Mouse (Mus musculus) G1E-ER4 (cell line): ENCODE results near the gene Sptssb. TPM values are rescaled to one million over a fixed set of nuclear protein-coding genes. Genes with fewer than 3 reads are reported as not detected.

Source experiments
- GATA1 ChIP-seq: IDR thresholded peaks from one replicate; pipeline ENCODE4 v1.8.0; 2012; ENCODE audit warnings: low read length, inconsistent platforms
- polyA plus RNA-seq: library from polyadenylated mRNA; stranded (reverse); fragments of >175 nt; gene quantifications from 2 replicates; pipeline ENCODE4 v1.2.3, GENCODE M21; 2012

Gene Sptssb
- polyA plus RNA-seq: not detected in 2 replicates

- no peak for TF ChIP-seq GATA1
These were observed at the start of gene Sptssb for GRCm38 (mm10) chr3:69859858-69860588. Gene Sptssb, minus strand, starts transcription at chr3:69859940.

GRCm38 (mm10) chr3:69908074-69908473 lies 48.3 kb upstream of the Sptssb start:
- no peak for TF ChIP-seq GATA1

GRCm38 (mm10) chr3:69907564-69907963 lies 47.8 kb upstream of the Sptssb start:
- no peak for TF ChIP-seq GATA1

GRCm38 (mm10) chr3:69902787-69903477 lies 43.2 kb upstream of the Sptssb start:
- no peak for TF ChIP-seq GATA1

- TF ChIP-seq GATA1: no peak
These were observed 42.6 kb upstream of the Sptssb start for GRCm38 (mm10) chr3:69902382-69902781.

- TF ChIP-seq GATA1: no peak
These were observed 42.2 kb upstream of the Sptssb start for GRCm38 (mm10) chr3:69901874-69902381.

GRCm38 (mm10) chr3:69900335-69900734 lies 40.6 kb upstream of the Sptssb start:
- TF ChIP-seq GATA1: no peak

GRCm38 (mm10) chr3:69897917-69898594 lies 38.3 kb upstream of the Sptssb start:
- TF ChIP-seq GATA1: no peak

- no peak for TF ChIP-seq GATA1
These were observed 35.8 kb upstream of the Sptssb start for GRCm38 (mm10) chr3:69895516-69895915.

GRCm38 (mm10) chr3:69892187-69893094 lies 32.7 kb upstream of the Sptssb start:
- TF ChIP-seq GATA1: no peak

- TF ChIP-seq GATA1: no peak
These were observed 26.1 kb upstream of the Sptssb start for GRCm38 (mm10) chr3:69885866-69886265.

GRCm38 (mm10) chr3:69883710-69884109 lies 24.0 kb upstream of the Sptssb start:
- no peak for TF ChIP-seq GATA1

GRCm38 (mm10) chr3:69877538-69877937 lies 17.8 kb upstream of the Sptssb start:
- no peak for TF ChIP-seq GATA1

GRCm38 (mm10) chr3:69874721-69875120 lies 15.0 kb upstream of the Sptssb start:
- TF ChIP-seq GATA1: no peak

- no peak for TF ChIP-seq GATA1
These were observed 13.1 kb upstream of the Sptssb start for GRCm38 (mm10) chr3:69872661-69873327.

GRCm38 (mm10) chr3:69871174-69871573 lies 11.4 kb upstream of the Sptssb start:
- no peak for TF ChIP-seq GATA1
